Mouse (Mus musculus): ENCODE data around the gene Slc28a1. TPM values are rescaled to one million over a fixed set of nuclear protein-coding genes. Genes with fewer than 3 reads are reported as not detected.
"Not testable (repeated sequence)": the region's sequence is repeated elsewhere in the genome, so short reads cannot be mapped to it uniquely, and the experiment has no call there.

Gene Slc28a1
- polyA plus RNA-seq, 1 experiment from 2014 or later, result 0.05 TPM

DNA sequence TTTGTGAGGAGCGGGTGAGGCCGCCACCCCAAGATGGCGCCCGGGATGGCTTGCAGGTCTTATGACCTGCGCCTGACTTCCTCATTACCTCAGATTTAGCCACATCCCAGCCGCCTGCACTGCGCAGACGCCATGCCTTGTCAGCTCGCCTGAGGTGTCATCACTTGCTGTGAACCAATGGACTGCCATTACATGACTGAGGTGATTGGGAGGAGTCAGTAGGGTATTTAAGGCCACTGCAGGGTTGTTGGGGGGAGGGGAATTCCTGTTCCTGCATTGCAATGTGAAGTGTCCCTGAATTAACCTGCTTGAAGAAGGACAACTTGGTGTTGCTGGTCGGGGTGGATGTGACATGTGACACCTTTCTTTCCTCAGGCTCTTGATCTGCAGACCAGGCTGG, 89.0 kb downstream of the Slc28a1 start:
- not testable (repeated sequence) for H3K27me3 ChIP-seq (replicated peaks; ENCODE audit: low read depth, poor library complexity, severe bottlenecking); H3K36me3 ChIP-seq (replicated peaks); H3K27ac ChIP-seq (replicated peaks); DNase-seq (ENCODE audit: low spot score); H3K4me3 ChIP-seq; H3K9me3 ChIP-seq
- H3K4me1 ChIP-seq, result peaks cover 15% of the 10 kb centered on the region
- 87% methylated on average over 10 of the region's 10 CpGs for WGBS

DNA sequence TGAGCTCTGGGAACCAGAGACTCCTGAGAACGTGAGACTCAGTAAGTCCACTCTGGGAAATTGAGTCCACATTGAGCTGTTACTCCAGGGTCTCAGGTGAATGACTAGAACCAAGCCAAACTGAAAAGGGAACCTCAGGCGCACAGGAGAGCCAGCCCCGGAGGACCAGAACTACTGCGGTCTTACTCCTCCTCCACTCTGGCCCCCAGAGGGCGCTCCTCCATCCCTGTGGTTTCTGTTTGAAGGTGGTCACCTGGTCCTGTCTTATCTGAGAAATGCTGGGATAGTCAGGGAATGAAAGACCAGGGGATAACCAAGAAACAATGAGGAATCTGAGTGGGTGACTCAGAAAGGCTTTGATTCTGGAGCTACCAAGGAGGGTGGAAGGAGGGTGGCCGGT, 94.3 kb downstream of the Slc28a1 start:
- Histone ChIP-seq H3K9me3 (no peaks in the 10 kb centered on the region), H3K27me3 (replicated peaks; ENCODE audit: low read depth, poor library complexity, severe bottlenecking) (peaks cover 56% of the 10 kb centered on the region), H3K4me1 (peaks cover 38% of the 10 kb centered on the region), H3K27ac (replicated peaks) (no peak overlapping the region), H3K4me3 (no peak overlapping the region), H3K36me3 (replicated peaks) (no peaks in the 10 kb centered on the region)
- WGBS, result 16% methylated on average over 6 of the region's 6 CpGs
- DNase-seq (ENCODE audit: low spot score), result peak; percentile 76

DNA sequence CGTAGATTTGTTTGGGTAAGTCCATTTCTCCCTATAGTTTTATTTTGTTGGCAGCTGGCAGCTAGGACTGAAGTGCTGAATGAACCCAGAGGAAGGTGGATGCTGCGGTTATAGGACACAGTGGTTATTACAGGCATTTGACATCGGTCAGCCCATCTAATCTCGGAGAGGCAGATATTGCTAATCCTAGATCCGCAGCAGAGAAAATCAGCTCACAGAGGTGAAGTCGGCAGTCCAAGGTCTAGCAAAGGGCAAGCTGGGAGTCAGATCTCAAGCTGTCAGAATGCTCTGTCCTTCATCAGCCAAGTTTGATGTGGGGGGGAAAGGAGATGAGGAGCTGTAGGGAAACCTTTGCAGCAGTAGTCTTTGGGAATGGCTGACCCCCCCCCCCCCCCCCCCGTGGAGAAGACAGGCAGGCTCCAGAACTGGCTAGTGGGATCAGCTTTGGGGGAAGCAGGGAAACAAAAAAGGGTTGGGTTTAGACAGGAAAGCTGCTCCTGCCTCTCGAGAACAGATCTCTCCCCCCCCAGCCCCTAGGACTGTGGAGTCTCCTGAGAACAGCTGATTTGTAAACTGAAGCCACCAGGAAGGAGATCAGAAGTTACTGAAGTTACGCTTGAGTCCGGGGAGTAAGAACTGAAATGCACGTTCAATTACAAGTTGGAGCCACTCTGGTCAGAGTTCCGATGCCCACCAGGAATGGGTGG, 95.5 kb downstream of the Slc28a1 start:
- no peaks in the 10 kb centered on the region for H3K36me3 ChIP-seq (replicated peaks)
- WGBS, result 46% methylated on average over 12 of the region's 12 CpGs
- no peaks in the 10 kb centered on the region for H3K9me3 ChIP-seq
- DNase-seq (ENCODE audit: low spot score), result no peak
- peaks cover 68% of the 10 kb centered on the region for H3K27me3 ChIP-seq (replicated peaks; ENCODE audit: low read depth, poor library complexity, severe bottlenecking)
- no peak overlapping the region for H3K27ac ChIP-seq (replicated peaks)
- no peak overlapping the region for H3K4me3 ChIP-seq
- peaks cover 42% of the 10 kb centered on the region for H3K4me1 ChIP-seq

DNA sequence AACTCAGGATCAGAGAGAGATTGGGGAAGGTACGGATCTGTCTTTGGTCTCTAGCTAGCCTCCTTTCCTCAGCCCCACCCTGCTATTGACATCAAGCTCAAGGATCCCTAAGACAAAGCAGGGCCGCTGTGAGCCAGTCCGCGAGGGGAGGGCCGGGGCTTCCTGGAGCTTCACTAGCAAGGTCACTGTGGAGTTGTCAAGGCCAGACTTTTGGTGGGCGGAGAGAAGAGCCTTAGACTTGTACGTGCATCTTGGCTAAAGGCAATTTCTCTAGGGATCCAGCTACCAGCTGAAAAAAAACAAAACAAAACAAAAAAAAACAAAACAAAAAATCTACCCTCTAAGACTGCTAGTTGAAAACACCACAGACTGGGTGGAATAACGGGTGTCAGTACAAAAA, 97.2 kb downstream of the Slc28a1 start:
- Histone ChIP-seq H3K9me3 (no peaks in the 10 kb centered on the region), H3K27ac (replicated peaks) (no peak overlapping the region), H3K4me3 (peak overlapping the region; percentile 56), H3K27me3 (replicated peaks; ENCODE audit: low read depth, poor library complexity, severe bottlenecking) (peaks cover 85% of the 10 kb centered on the region), H3K36me3 (replicated peaks) (no peaks in the 10 kb centered on the region), H3K4me1 (peaks cover 42% of the 10 kb centered on the region)
- DNase-seq (ENCODE audit: low spot score), result peak; percentile 47
- 3% methylated on average over 8 of the region's 8 CpGs for WGBS

- Histone ChIP-seq H3K4me1 (peaks cover 42% of the 10 kb centered on the region), H3K36me3 (replicated peaks) (no peaks in the 10 kb centered on the region), H3K9me3 (no peaks in the 10 kb centered on the region), H3K27ac (replicated peaks) (peak overlapping the region; percentile 70), H3K4me3 (peak overlapping the region; percentile 56), H3K27me3 (replicated peaks; ENCODE audit: low read depth, poor library complexity, severe bottlenecking) (peaks cover 90% of the 10 kb centered on the region)
- under 1% methylated on average over 22 of the region's 22 CpGs for WGBS
- DNase-seq (ENCODE audit: low spot score), result peak; percentile 82
Measured at GRCm38 (mm10) chr7:81212261-81212681, 97.7 kb downstream of the Slc28a1 start.

GRCm38 (mm10) chr7:81212697-81213346, 98.2 kb downstream of the Slc28a1 start:
- DNase-seq (ENCODE audit: low spot score), result peak; percentile 95
- Histone ChIP-seq H3K9me3 (no peaks in the 10 kb centered on the region), H3K27ac (replicated peaks) (peak overlapping the region; percentile 70), H3K27me3 (replicated peaks; ENCODE audit: low read depth, poor library complexity, severe bottlenecking) (peaks cover 95% of the 10 kb centered on the region), H3K36me3 (replicated peaks) (no peaks in the 10 kb centered on the region), H3K4me3 (peak overlapping the region; percentile 56), H3K4me1 (peaks cover 42% of the 10 kb centered on the region)
- WGBS, result under 1% methylated on average over 57 of the region's 57 CpGs

DNA sequence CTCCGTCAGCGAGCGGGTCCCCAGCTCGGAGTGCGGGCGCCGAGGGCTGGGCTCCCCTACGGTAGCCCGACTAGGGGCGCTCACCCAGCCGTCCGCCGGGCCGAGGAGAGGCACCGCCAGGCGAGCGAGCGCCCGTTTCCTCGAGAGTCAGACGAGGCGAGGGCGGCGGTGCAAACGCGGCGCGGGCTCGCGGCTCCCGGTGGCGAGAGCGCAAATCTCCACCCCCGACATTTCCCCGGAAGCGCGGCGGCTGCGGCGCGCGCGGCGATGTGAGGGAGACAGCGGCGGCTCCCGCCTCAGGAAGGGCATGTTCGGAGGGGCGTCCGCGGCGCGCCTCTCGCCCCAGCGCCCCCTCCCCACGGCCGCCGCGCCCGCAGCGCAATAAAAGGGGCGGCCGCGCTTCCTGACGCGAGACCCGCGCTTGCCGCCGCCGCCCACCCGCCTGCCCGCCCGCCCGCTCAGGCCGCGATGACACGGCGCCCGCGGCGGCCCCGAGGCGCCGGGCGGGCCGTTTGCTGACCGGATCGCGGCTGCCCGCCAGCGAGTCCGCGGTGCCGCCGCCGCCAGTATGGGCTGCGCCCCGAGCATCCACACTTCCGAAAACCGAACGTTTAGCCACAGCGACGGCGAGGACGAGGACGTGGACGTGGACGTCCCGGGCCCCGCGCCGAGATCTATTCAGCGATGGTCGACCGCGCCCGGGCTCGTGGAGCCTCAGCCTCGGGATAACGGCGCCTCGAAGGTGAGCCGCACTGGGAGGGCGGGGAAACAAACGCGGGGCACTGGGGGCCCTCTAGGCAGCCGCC, 99.0 kb downstream of the Slc28a1 start, which contains the start of gene Pde8a:
Gene Pde8a, plus strand, starts transcription at position 250 of the 806 bp plus-strand sequence.
- peak within 1 kb of the TSS; percentile 70 for H3K27ac ChIP-seq (replicated peaks)
- no peaks in the 10 kb centered on the region for H3K9me3 ChIP-seq
- H3K4me3 ChIP-seq, result peak within 1 kb of the TSS; percentile 56
- peaks cover 42% of the 10 kb centered on the region for H3K4me1 ChIP-seq
- H3K36me3 ChIP-seq (replicated peaks), result no peaks in the 10 kb centered on the region
- WGBS, result 2% methylated on average over 128 of the region's 128 CpGs
- peaks cover 90% of the 10 kb centered on the region for H3K27me3 ChIP-seq (replicated peaks; ENCODE audit: low read depth, poor library complexity, severe bottlenecking)
- DNase-seq (ENCODE audit: low spot score), result peak; percentile 49

- Histone ChIP-seq H3K27ac (replicated peaks) (peak overlapping the region; percentile 70), H3K36me3 (replicated peaks) (no peaks in the 10 kb centered on the region), H3K4me3 (peak overlapping the region; percentile 56), H3K4me1 (peaks cover 41% of the 10 kb centered on the region), H3K9me3 (no peaks in the 10 kb centered on the region), H3K27me3 (replicated peaks; ENCODE audit: low read depth, poor library complexity, severe bottlenecking) (peaks cover 86% of the 10 kb centered on the region)
- WGBS, result 4% methylated on average over 40 of the region's 40 CpGs
- DNase-seq (ENCODE audit: low spot score), result no peak
Measured at GRCm38 (mm10) chr7:81214153-81214907, 99.7 kb downstream of the Slc28a1 start.

DNA sequence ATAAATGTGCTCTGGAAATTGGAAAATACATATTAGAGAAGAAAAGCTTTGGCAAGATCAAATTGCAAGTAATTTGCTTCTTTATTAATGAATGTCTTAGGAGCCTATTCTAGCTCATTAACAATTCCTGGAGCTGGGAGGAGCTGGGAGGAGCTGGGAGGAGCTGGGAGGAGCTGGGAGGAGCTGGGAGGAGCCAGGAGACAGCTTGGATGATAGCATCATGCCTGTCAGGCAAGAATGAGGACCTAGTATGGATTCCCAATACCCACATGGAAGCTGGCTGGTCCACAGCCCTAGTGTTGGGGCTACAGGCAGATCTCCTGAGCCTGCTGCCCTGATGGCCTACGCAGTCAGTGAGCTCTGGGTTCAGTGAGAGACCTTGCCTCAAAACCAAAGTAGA, 101.4 kb downstream of the Slc28a1 start:
- 76% methylated on average over 1 of the region's 1 CpGs for WGBS
- DNase-seq (ENCODE audit: low spot score), result no peak
- H3K9me3 ChIP-seq, result no peaks in the 10 kb centered on the region
- no peaks in the 10 kb centered on the region for H3K36me3 ChIP-seq (replicated peaks)
- no peak overlapping the region for H3K4me3 ChIP-seq
- peaks cover 70% of the 10 kb centered on the region for H3K27me3 ChIP-seq (replicated peaks; ENCODE audit: low read depth, poor library complexity, severe bottlenecking)
- H3K4me1 ChIP-seq, result peaks cover 35% of the 10 kb centered on the region
- H3K27ac ChIP-seq (replicated peaks), result no peak overlapping the region

DNA sequence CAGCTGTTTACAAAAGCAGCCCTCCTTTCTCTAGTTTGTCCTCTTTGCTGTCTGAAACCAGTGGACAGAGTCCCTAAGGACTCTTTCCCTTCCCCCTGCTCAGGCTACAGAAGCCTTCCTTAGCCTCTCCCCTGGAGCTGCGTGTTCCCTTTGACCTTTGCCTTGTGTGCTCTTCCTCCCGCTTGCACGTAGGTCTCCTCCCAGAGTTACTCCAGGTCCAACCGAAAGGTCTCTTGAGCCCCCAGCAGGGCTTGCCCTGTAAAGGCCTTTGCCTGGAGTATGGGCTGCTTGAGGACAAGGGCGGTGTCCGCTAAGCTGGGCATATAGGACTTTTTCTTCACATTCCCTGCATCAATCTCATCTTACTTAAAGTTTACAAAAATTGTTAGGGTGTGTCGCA, 104.7 kb downstream of the Slc28a1 start:
- WGBS, result 58% methylated on average over 7 of the region's 7 CpGs

More for the DNA sequence above, 104.7 kb downstream of the Slc28a1 start:
- H3K27ac ChIP-seq (replicated peaks), result no peak overlapping the region
- no peaks in the 10 kb centered on the region for H3K36me3 ChIP-seq (replicated peaks)
- no peaks in the 10 kb centered on the region for H3K9me3 ChIP-seq
- 0 out of 2 replicates have a peak, but pooled peaks cover 5% of the 10 kb centered on the region for H3K4me1 ChIP-seq
- DNase-seq (ENCODE audit: low spot score), result no peak
- peaks cover 36% of the 10 kb centered on the region for H3K27me3 ChIP-seq (replicated peaks; ENCODE audit: low read depth, poor library complexity, severe bottlenecking)
- no peak overlapping the region for H3K4me3 ChIP-seq
